Mouse (Mus musculus): ENCODE measurements around the gene Sox30.

DNA sequence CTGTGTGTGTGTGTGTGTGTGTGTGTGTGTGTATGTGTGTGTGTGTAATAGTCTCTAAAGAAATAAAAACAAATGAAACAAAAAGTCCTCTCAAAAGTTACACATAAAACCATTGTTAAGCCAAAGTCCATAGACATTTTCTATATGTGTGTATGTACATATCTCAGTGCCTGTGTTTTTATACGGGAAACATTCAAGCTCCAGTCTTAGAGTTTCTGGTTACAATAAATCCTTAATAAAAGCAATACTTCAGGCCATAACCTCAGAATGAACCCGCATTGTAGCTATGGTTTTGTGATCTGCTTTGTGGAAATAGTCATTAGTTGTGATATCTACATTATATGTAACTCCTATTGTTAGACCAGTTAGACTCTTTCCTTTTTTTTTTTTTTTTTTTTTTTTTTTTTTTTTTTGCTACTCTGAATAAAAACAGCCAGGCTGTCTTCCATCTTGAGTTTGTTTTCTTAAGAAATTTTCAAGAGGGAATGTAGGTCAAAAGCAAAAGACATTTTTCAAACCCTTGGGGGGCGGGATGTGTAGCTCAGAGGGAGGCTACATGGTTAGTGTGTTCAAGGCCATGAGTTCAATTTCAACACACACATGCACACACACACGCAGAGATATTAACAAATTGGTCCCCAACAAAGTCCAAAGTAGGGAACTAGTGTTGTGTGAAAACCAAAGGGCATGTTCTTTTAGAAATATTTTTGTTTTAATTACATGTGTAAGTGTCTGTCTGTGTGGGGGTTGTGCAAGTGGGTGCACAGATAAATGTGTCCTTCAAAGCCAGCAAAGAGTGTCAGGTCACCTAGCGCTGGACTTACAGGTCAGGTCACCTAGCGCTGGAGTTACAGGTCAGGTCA, 48.1 kb downstream of the Sox30 start:
- no peak for TF ChIP-seq CTCF (IDR thresholded peaks at IDR 0.05; ENCODE audit: control insufficient read depth, insufficient read depth, insufficient replicate concordance, low read depth, low read length)
- no peak for TF ChIP-seq POLR2A (IDR thresholded peaks at IDR 0.05; ENCODE audit: control insufficient read depth, low read depth, low read length)

Measured in testis, adult 2 months (tissue).